Mouse (Mus musculus) adrenal gland (tissue): ENCODE measurements around the gene Pmel.

Experiments used
- intact Hi-C: fragments of 180-260 bp; cut with DNase I; formaldehyde crosslinking; loops from one replicate; pipeline ENCODE4 v1.15.1; 2025
- long read RNA-seq, 2 experiments: library from polyadenylated mRNA; unstranded; transcript quantifications; one replicate each; pipeline ENCODE4 v2.0.0; 2020; ENCODE audit warnings: borderline replicate concordance in 1 of 2; ENCODE audit not compliant: insufficient replicate concordance in 1 of 2

Gene Pmel
- long read RNA-seq, experiment 1, result 0 reads
- long read RNA-seq, experiment 2, result 0 reads

DNA sequence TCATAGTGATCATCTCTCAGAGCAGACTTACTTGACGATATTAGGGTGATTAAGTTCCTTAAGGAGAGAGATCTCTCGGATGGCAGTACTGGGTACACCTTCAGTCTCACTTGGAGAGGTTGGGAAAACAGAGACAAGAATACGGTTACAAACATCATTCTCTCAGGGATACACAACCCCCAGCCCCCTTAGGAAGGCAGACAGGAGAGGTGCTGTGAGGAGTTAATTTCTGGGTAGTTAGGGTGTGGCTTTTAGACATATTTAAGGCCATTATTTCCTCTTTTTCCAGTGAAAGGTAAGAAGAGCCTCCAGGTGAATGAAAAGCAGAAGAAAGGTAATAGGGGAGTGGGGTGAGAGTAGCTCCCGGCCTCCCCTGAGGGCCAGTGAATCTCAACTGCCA is at the start of gene Pmel:
Pmel (plus strand) TSS at position 301 of the 400 bp plus-strand sequence.
- intact Hi-C loops, result no loop called here

DNA sequence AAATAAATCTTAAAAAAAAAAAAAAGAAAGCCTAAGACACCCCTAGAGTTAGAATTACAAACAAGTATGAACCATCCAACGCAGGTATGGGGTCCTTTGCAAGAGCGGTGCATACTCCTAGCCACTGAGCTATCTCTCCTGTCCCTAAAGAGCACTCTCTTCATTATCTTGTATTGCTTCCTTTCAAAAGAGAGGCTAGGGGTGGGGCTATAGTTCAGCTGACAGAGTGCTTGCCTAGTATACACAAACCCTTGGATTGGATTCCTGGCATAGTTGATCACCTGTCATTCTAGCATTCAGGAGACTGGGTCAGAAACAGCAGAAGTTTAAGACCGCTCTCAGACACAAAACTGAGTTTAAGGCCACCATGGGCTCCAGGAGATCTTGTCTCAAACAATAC is 48.7 kb upstream of the Pmel start:
- intact Hi-C loops, result no loop called here

DNA sequence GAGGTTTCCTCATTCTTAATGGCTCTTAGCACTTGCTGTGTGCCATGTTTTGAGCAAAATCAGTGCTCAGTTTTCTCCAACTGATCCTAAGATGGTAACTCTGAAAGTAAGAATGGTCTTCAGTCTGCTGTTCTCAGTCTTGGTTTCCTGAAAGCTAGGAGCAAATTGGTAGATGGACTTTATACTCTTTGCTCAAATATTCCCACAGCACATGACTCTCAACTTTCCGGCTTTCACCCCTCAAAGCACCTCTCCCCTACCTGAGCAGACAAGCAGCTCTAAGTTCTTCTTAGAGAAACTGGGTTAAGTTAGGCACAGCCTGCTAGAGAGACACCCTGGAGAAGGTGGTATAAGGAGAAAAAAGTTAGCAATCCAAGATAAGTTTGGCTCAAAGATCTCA is 47.3 kb upstream of the Pmel start:
- intact Hi-C loops, result no loop called here

DNA sequence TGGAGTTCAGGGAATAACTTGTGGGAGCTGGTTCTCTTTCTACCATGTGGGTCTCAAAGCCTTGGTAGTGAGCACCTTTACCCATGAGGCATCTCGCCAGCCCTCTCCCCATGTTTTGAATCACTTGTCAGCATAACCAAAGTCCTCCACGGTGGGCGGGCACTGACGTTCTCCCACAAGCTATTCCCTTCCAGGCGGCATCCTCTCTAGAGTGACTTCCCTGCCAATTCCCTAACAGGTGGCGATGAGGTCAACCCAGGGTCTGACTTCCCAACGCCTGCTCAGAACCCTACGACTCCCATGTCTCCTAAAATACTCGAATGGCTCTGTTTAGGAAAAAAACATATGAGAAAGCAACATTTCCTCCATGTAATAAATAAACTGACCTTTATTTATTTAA is 46.2 kb upstream of the Pmel start:
- intact Hi-C loops, result no loop called here

DNA sequence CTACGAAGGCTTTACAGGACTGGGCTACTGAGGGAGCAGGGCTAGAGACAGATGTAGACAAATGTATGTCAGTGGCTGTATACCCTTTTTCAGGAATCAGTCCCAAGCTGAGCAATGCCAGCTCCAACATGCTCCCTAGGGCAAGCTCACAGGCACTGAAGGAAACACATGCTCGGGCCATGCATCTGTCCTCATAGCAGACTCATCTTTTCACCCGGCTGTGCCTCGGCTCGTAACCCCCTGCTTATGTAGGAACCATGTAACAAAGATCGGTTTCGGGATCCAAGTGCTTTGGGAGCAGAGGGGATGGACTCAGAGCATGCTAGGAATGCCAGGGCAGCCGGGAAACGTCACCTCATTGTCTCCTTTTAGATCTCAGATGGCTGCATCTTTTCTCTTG is 44.5 kb upstream of the Pmel start:
- intact Hi-C loops, result no loop called here

DNA sequence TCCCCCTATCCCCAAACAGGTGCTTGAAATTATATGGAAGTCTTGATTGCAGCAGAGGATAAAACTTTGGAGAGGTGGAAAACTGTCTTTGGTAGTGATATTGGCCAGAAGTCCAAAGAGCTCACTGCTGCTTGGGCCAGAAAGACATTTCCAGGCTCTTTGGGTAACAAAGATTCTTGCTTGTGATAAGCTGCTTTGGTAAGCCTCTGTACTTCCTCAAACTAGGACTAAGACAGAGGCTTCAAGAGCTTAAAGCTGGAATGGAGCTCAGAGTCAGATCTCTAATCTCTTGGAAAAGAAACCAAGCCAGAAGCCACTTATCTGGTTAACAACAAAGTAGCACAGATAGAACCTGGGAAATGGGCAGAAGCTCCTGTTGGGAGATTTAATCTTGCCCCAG is 41.5 kb upstream of the Pmel start:
- intact Hi-C loops, result no loop called here

DNA sequence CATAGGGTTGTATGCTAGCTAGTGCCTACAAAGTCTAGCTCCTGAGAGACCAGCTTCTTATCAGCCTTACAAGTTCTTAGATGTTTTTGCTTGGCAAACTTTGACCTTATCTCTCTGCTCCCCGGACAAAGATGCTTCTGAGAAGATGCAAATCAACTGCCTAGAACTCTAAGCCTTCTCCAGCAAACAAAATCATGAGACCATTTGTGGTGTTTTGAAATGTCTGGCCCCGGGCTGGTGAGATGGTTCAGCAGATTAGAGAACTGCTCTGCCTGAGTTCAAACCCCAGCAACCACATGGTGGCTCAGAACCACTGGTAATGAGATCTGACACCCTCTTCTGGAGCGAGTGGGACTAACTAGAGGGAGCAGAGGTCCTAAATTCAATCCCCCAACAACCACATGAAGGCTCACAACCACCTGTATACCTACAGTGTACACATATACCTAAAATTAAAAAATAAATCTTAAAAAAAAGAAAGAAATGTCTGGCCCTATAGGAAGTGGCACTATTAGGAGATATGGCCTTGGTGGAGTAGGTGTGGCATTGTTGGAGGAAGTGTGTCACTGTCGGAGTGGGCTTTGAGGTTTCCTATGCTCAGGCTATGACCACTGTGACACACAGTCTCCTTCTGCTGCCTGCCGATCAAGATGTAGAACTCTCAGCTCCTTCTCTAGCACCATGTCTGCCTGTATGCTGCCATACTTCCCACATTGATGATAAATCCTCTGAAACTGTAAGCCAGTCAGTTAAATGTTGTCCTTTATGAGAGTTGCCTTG is 40.4 kb upstream of the Pmel start:
- intact Hi-C loops, result no loop called here

DNA sequence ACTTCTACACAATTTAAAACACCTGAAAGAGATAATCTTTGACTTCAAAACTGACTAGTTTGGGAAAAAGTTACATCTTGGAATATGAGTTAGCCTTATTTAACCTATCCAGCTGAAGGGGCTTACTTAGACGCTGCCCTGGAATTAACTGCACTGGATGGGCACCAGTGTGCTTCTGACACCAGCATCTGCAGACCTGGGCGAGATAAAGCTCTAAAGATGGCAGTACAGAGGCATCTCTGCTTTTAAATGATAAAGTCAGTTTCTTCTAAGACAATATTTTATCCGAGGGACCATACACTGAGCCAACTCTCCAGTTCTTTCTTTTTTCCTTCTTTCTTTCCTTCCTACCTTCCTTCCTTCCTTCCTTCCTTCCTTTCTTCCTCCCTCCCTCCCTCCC is 39.2 kb upstream of the Pmel start:
- intact Hi-C loops, result no loop called here

DNA sequence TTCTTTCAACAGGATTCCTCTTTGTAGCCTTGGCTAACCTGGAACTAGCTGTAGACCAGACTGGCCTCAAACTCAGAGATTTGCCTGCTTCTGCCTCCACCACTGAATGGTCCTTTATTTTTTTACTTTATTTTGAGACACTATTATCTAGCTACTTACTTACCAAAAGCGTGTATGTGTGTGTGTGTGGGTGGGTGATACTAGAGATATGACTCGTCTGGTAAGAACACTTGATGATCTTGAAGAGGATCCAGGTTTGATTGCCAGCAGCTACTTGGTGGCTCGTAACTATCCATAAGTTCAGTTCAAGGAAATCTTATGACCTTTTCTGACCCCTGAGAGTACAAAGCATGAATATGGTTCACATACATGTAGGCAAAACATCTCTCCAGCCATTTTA is 38.7 kb upstream of the Pmel start:
- intact Hi-C loops, result no loop called here

DNA sequence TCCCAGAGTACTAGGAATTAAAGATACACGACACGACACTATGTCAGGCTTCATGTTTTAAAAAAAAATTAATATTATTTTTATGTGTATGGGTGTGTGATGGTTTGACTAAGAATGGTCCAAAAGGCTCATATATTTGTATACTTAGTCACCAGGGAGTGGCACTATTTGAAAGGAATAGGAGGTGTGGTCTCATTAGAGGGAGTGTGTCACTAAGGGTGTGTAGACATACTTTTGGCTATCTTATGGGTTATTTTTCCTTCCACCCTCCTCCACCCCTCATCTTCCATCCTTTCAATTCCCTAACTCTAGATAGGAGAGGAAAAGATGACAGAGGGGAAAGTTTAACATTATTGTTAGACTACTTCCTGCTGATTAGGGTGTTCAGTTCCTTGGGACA is 38.2 kb upstream of the Pmel start:
- intact Hi-C loops, result no loop called here

DNA sequence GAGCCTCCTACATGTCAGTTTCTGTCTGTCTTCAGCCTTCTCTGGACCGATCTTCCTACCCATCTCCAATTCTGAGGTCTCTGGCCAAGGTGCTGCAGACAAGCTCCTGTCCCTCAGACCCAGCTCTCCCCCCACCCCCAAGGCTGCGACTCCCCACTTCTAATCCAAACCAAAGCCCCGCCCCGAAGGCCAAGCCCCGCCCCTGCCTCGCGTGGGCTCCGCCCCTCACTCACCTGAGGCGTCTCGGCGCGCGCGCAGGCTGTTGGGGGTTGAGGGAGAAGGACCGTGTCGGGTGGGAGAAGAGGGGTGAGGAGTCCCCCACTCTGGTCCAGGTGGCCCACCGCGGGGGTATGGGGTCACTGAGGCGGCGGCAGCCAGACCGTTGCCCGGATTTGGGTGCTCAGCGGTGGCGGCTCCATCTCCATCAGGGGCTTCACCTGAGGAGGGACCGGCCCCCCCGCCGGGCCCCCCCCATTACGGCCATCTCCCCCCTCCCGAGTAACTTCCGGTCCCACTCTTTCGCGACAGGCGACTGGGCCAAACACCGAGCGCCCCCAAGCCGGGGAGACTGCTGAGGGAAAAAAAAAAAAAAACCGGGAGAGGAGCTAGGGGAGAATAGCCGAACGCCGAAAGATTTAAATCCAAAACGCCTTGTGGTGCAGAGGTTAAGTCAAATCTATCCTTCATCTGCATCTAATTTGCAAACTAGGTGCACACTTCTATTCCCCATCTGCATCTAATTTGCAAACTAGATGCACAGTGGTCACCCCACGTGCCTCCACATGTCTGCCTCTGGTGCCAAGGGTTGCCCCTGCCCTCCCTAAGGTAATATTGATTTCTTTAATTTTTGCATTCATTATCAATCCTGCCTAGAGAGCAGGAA is 35.0 kb upstream of the Pmel start:
- intact Hi-C loops, result no loop called here

DNA sequence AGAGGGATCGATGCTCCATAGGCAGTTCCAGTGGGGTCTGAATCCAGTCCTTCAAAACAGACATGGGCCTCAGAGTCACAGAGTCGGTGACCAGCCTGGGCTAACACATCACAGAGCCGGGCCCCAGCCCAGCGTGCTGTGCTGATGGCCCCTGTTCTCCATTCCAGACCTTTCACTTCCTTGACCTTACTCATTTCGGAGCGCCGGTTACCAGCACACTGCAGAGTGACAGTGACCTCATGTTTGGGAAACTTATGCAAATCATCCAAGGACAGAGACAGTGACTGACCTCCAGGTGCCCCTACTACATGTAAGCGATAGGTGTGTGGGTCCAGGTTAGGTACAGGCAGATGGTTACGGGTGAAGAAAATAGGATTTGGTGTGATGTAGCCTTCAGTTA is 32.8 kb upstream of the Pmel start:
- intact Hi-C loops, result loop anchor here (5.0 kb wide), 2 partner anchors 44 to 59 kb away; partner anchors contain the start of gene Rps26

DNA sequence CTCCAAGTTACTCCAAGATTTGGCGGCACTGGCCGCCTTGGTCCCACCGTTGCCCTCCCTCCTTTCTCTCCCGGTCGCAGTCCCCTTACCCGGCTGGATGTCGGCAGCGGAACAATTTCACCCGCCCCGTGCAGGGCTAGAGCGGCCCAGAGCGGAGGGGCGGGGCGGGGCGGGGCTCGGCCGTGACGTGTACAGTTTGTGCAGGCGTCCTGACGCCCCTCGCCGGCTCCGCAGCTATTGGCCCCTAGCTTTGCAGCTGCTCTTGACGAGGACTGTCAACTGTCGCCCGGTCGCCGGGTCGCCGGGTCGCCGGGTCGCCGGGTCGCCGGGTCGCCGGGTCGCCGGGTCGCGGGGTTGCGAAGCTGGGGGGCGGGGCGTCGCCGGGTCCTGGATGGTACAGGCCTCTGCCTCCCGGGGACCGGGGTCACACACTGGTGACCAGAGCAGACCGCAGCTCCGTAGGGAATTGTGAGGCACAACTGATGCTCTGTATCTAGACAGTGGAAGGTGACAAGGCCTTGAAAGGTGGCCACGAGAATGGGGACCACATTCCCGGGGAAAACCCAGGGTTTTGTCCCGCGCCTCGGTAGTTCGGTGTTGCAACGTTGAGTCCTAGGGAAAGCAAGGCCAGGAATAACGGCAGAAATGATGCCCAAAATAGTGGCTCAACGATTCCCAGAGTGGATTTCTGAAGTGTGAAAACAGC is 30.1 kb upstream of the Pmel start, which contains the start of gene Suox:
Suox (minus strand) TSS at position 311 of the 706 bp plus-strand sequence.
- intact Hi-C loops, result loop anchor here (5.0 kb wide), 2 partner anchors 47 to 62 kb away; partner anchors contain the start of gene Rps26

DNA sequence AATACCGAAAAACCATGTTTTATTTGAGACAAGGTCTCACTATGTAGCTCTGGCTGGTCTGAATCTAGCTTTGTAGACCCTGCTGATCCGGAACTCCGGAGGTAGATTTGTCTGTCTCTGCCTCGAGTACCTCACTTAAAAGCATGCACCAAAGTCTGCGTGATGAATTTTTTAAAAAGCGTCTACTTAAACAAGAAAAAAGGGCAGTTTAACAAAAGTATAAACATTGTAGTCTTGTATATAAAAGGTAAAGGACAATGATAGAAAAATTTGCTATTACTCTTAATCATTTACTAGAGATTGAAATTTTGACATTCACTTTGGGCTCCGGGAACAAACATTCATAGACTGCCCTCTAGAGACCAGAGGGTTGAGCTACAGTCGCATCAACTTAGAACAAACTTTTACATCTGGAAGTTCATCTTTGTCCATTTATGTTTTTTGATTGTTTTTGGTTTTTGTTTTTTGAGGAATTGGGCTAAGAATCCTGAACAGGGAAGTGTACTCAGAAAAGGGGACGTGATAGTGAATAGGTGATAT is 29.5 kb upstream of the Pmel start:
- intact Hi-C loops, result loop anchor here (5.0 kb wide), 2 partner anchors 47 to 62 kb away; partner anchors contain the start of gene Rps26

DNA sequence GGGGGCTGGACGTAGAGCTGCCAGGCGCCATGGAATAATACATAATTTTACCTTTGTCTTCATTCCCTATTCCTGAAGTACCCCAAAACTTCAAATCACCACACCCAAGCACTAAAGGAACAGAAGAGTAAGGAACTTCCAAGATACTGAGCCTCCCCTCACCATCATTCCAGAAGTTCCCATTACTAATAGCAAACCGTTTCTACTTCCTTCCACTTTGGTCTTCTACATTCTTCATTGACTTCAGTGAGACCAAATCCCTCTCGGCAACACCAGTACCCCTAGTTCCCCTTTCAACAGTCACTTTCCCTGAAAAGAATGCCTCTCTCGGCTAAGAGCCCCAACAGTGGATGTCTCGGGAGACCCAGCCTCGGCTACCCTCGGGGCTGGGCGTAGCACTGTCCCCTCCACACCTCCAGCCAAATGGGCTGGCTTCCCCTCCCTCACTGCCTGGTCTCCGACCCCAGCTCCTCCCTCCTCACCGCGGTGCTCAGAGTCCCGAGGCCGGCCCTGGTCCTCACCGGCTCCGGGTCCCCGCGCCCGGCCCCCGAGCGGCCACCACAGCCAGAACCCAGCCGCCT is 8.5 kb upstream of the Pmel start:
- intact Hi-C loops, result no loop called here

DNA sequence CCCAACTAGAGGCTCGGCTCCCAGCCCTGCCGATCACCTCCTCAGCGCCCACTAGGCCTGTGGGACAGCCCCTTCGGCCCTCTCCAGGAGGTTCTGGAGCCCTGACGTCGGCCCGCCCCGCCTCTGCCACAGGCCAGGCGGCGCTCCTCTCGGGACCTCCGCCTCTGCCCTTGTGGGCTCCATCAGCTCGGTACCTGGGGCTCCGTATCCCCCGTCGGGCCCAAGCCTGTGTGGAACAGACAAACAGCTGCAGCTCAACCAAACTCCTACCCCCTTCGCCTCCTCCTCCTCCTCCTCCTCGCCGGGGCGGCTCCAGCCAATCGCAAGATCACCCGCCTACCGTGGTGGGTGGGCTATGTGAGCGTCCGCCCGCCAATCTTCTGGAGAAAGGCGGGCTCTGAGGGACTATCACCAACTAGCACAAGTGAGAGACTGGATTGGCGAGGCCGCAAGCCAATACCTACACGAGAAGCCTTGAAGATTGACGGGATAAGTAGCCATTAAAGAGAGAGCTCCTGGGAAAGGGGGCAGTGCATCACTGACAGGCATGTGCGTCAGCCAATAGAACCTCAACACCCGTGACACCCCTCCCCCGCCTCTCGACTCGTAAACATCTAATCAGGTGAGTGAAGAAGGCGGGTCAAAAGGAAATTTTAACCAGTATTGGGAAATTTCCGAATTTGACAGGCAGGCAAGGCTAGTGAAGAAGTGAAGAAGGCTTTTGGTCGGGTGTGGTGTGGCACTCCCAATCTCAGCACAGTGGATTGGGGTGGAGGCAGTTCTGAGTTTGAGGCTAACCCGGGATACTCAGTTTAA is 7.8 kb upstream of the Pmel start, which contains the start of gene Rab5b:
Rab5b (minus strand) TSS at position 273 of the 816 bp plus-strand sequence.
- intact Hi-C loops, result no loop called here

DNA sequence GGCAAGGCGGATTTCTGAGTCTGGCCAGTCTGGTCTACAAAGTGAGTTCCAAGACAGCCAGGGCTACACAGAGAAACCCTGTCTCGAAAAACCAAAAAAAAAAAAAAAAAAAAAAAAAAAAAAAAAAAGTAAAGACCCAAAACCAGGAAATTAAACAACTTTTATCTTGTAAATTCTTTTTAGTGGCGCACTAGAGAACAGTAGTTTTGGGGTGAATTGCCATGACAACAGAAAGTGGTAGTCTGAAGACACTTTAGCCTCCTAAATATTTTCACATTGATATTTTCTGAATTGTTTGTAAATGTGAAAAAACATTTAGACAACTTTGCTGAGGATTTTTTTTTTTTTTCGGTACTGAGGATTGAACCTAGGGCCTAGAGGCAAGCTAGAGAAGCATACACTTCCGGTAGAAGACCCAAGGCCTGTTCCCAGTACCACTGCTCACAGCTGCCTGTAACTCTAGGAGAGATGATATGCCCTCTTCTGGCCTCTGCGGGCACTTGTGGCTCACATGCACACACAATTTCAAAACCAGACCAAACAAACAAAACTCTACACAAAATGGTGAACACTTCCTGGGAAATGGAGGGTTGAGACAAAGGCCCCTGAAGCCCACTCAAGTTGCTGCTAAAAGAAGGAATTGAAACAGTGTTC is 6.8 kb upstream of the Pmel start:
- intact Hi-C loops, result no loop called here

DNA sequence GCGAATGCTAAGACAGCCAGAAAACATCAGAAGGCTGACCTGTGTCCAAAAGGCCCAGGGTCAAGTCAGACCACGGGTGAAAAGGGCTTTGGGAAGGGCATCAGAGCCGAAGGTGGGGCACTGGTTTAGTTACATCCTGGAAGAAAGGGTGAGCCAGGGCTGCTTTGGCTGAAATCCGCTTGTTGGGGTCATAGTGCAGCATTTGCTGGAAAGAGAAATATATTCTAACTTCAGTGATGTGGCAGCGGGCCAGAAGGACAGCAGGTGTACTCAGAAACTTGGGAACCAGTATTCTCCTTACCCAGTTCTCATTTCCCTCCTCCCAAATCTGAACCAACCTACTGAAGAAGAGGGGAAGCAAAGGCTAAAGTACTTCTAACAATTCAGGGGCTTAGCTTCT is 5.0 kb upstream of the Pmel start:
- intact Hi-C loops, result no loop called here

DNA sequence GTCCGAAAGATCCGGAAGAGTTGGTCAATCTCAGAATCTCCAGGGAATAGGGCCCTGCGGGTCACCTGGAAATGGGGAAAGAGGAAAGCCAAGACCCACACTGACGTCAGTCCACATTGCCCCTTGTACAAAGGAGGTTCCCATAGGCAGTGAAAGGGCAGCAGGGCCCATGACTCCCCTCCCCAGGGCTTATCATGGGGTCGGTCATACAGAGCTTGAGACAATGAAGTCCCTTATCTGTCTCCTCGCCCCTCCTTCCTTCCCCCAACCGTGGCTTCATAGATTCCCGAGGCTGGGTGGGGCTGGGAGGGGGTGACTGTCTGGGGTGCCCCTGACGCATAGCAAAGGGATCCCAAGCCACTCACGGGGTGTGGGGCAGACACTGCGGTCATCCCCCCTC is 4.4 kb upstream of the Pmel start:
- intact Hi-C loops, result no loop called here
